Mouse (Mus musculus) midbrain, embryonic 14.5 days (tissue): ENCODE measurements at regions not wholly inside any gene's neighbourhood (a gene's known extent, or its start where the extent isn't known, plus 50 kb on each side); places are given as distances from the start of the nearest gene placed in this dataset.

Experiments
- ATAC-seq: fragments of 200-750 bp; cut with Nextera tagmentation; 2 replicates; pipeline ENCODE4 v1.8.0; 2017; ENCODE audit warnings: moderate number of reproducible peaks, moderate library complexity; ENCODE audit not compliant: low FRiP score, low TSS enrichment
- DNase-seq: peaks from one replicate; pipeline ENCODE4 v3.0.0-alpha.2; 2015
- H3K27ac ChIP-seq: fragments of 300-500 bp; sonication (generic); replicated peaks from 2 replicates; pipeline ENCODE4 v1.5.1; 2014; ENCODE audit warnings: mild to moderate bottlenecking, low read depth, low read length, moderate library complexity
- H3K27me3 ChIP-seq: fragments of 300-500 bp; sonication (generic); 2 replicates; pipeline ENCODE4 v1.6.1; 2014; ENCODE audit warnings: low read length, control low read depth, mixed read lengths; ENCODE audit not compliant: control insufficient read depth, insufficient read depth
- H3K36me3 ChIP-seq: fragments of 300-500 bp; sonication (generic); 2 replicates; pipeline ENCODE4 v1.6.1; 2014; ENCODE audit warnings: low read length, control low read depth; ENCODE audit not compliant: control insufficient read depth, insufficient read depth
- H3K4me1 ChIP-seq: fragments of 300-500 bp; sonication (generic); 2 replicates; pipeline ENCODE4 v1.6.1; 2014; ENCODE audit warnings: mild to moderate bottlenecking, antibody characterized with exemption, low read length, control low read depth; ENCODE audit not compliant: control insufficient read depth, insufficient read depth
- H3K4me2 ChIP-seq: fragments of 300-500 bp; sonication (generic); 2 replicates; pipeline ENCODE4 v1.6.1; 2014; ENCODE audit warnings: mild to moderate bottlenecking, low read length, moderate library complexity
- H3K4me3 ChIP-seq: fragments of 300-500 bp; sonication (generic); replicated peaks from 2 replicates; pipeline ENCODE4 v1.5.1; 2014; ENCODE audit warnings: low read depth, low read length
- H3K9ac ChIP-seq: fragments of 300-500 bp; sonication (generic); replicated peaks from 2 replicates; pipeline ENCODE4 v1.6.1; 2014; ENCODE audit warnings: mild to moderate bottlenecking, low read length, moderate library complexity
- H3K9me3 ChIP-seq: fragments of 300-500 bp; sonication (generic); 2 replicates; pipeline ENCODE4 v1.6.1; 2016; ENCODE audit warnings: low read length, control low read depth, mixed read lengths; ENCODE audit not compliant: control insufficient read depth
- WGBS: fragments of 180-500 bp; shearing (Covaris S2); extraction: QIAGEN DNeasy Blood & Tissue Kit; methylation state at CpG from one replicate; pipeline ENCODE4 v1.1.7; 2014; 5-methylcytosine and 5-hydroxymethylcytosine counted together

DNA sequence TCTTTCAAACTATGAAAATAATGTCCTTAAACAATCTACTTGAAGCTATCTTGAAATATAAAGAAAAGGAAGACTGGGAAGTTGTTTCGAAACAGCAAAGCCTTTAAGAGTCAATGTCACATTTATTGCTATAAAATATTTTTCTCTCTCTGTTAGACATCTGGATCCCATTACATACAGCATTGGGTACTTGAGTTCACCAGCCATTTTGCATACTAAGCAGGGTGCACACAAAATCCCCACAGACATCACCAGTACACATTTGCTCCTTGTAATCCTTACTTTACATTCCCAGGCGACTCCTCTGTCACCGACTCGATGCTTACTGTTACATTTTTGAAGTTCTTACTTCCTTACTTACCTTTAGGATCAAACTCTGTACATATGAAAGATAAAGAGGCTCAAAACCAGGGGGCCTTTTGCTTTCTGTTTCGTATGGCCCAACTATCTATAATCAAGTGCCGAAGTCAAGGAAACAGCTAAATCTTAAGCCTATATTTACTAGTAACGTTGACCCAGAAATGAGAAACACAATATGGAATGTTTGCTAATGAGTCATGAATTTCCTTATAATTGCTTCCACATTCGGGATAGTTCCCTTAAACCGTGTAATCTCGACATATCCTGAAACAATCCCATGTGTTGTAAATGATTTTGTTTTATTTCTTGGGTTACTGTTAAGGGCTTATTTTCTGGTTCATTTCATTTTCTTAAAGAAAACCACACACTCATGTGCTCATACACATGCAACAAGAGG lies 49.8 kb upstream of the Nr2f2 start:
- H3K9ac ChIP-seq: no peak overlapping the region
- WGBS: 90% methylated on average over 10 of the region's 10 CpGs
- ATAC-seq (no peak), DNase-seq (no peak)
- H3K9me3 ChIP-seq: no peaks in the 10 kb centered on the region
- no peaks in the 10 kb centered on the region for H3K4me1 ChIP-seq
- H3K36me3 ChIP-seq: no peaks in the 10 kb centered on the region
- H3K4me3 ChIP-seq: no peak overlapping the region
- H3K4me2 ChIP-seq: no peak overlapping the region
- no peaks in the 10 kb centered on the region for H3K27me3 ChIP-seq
- no peak overlapping the region for H3K27ac ChIP-seq
